Mouse (Mus musculus): Measurements from ENCODE around the gene Slc1a7. TPM values are rescaled to one million over a fixed set of nuclear protein-coding genes. Genes with fewer than 3 reads are reported as not detected.

The Slc1a7 gene
- polyA plus RNA-seq, 1 experiment = not detected

DNA sequence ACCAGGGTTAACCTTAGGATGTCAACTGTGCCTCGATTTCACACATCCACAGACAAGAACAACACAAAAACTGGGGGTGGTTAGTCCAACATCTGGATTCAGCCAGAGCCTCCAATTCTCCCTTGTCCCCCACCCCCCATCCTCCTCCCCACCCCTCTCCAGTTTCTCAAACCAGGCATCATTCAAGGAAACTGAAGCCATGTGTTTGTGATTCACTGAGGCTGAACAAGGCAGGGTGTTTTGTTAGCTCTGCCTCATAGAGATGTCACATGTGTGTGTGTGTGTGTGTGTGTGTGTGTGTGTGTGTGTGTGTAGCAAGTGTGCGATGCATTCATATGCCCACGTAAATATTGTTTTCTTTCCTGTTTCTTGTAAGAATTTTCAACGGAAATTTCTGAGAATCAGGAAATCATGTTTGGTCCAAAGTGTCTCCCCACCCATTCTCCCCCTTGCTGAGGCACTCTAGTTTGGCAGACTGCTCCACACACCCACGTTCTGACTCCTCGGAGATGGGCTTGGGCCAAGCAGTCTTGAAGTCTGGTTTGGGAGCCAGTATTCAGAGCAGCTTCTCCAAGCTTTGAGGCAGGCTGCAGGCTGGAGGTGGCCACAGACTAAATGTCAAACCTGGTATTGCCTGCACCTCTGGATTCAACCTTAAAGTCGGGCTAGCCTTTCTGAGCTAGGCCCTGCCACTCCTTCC is 16.3 kb downstream of the Slc1a7 start:
- H3K27ac ChIP-seq (replicated peaks; ENCODE audit: low read depth, low read length) = no peak overlapping the region

DNA sequence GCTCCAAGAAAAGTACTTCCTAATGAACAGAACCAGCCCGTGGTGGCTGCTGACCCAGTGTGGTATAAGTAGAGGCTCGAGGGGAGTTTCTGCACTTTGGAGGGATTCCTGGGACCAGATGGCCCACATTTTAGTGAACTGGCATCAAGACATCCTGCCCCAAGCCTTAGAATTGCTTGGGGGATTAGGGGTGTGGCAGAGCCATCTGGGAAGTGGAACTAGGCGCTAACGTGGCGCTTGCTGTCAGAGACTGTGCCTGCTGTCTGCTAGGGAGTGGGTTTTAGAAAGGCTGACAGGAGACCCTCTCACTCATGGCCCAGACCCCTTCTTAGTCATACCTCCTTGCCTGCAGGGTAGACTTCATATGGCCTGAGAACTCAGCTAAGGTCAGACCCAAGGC is 17.7 kb downstream of the Slc1a7 start:
- H3K4me1 ChIP-seq (ENCODE audit: control insufficient read depth, insufficient read depth, insufficient read length, low read length) = no peaks in the 10 kb centered on the region
- H3K27ac ChIP-seq (replicated peaks; ENCODE audit: low read depth, low read length) = no peak overlapping the region
- no peak overlapping the region for H3K4me3 ChIP-seq (ENCODE audit: insufficient read depth, low read depth, low read length)

More for the DNA sequence above, 16.3 kb downstream of the Slc1a7 start:
- Histone ChIP-seq H3K4me1 (ENCODE audit: control insufficient read depth, insufficient read depth, insufficient read length, low read length) (no peaks in the 10 kb centered on the region), H3K4me3 (ENCODE audit: insufficient read depth, low read depth, low read length) (no peak overlapping the region)

DNA sequence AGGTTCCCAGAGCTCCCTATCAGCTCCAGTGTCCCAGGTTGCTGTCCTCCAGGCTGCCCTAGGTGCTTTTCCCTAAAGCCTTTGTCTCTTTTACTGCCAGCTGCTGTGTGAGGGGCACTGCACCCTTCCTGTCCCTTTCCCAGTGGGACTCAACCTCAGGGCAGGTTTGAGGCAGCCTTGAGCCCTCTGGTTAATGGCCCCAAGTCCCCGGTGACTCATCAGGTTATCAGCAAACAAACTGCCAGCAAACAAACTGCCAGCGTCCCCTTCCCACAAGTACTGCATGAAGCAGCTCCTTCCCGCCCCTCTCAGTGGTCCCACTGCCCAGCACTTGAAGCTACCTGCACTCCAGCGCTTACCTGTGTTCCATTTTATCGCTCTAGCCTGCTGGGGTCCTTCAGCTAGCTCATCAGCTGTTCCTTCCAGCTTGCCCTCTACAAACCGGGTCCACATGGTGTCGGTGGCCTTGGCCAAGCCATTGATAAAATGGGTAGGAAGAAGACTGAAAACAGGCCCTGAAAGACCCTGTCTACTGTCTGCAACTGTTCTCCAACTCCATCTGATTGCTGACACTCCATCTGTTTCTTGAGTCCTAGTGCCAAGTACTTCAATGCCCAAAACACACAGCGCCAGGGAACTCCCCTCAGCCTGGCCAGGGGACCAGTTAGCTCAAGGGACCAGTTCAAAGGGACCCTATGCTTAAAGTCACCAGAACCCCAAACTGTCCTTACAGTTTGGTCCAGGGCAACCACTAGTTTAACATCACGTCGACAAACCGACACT is 18.4 kb downstream of the Slc1a7 start:
- H3K4me3 ChIP-seq (ENCODE audit: insufficient read depth, low read depth, low read length) = no peak overlapping the region
- no peak overlapping the region for H3K27ac ChIP-seq (replicated peaks; ENCODE audit: low read depth, low read length)
- no peaks in the 10 kb centered on the region for H3K4me1 ChIP-seq (ENCODE audit: control insufficient read depth, insufficient read depth, insufficient read length, low read length)

DNA sequence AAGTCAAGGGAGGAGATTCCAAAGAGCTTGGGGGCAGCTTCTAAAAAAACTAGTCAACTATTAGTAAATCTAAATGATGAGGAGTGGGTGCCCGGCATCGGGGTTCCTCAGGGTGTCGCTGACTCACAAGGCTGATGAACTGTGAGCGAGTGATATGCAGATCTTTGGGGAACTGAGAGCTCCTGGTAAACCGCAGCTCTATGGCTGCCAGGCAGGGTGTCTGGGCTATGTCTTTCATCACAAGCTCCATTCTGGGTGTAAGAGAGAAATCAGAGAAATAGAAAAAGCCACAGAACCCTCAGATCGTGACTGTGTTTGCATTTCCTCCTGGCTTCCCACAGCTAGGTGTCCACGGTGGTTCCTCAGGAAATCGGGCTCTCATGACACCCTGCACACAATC is 20.8 kb downstream of the Slc1a7 start:
- H3K4me3 ChIP-seq (ENCODE audit: insufficient read depth, low read depth, low read length) = no peak overlapping the region
- no peaks in the 10 kb centered on the region for H3K4me1 ChIP-seq (ENCODE audit: control insufficient read depth, insufficient read depth, insufficient read length, low read length)
- no peak overlapping the region for H3K27ac ChIP-seq (replicated peaks; ENCODE audit: low read depth, low read length)

DNA sequence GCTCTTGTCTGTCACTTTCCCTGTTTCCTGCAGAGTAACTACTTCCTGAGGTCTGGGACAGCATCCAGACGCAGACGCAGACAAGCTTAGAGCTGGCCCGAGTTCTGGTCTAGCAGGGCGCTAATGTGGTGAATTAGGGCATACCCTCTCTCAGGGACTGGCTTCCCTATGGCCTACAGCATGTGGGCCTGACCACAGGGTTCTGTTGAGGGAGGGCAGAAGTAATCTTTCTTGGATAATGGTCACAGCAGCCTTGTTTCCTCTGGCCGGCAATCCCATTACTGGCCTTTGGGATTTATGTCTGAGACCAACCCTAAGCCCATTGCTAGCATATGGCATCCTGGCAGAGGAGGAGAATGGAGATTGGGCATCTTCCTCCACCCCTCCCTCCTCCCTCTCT is 22.7 kb downstream of the Slc1a7 start:
- no peak overlapping the region for H3K4me3 ChIP-seq (ENCODE audit: insufficient read depth, low read depth, low read length)
- no peak overlapping the region for H3K27ac ChIP-seq (replicated peaks; ENCODE audit: low read depth, low read length)
- no peaks in the 10 kb centered on the region; the same call in 1 of the 2 replicates for H3K4me1 ChIP-seq (ENCODE audit: control insufficient read depth, insufficient read depth, insufficient read length, low read length)

DNA sequence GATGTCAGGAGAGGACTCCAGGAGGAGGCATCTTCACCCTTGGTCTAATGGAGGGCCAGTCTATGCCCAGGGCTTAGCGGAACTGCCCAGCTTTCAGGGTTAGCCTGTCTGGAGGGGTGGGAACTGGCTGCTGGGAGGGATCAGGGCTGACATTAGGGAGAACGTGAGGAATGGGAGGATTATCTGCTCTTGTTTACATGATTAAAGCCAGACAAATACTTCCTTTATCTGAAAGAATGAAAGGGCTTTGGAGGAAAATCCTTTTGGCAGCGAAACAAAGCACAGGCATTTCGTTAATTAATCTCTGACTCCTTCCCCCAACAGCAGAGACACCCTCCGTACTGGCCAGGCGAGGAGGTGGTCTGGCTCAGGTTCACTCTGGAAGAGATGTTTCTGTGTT is 23.7 kb downstream of the Slc1a7 start:
- no peaks in the 10 kb centered on the region; the same call in 1 of the 2 replicates for H3K4me1 ChIP-seq (ENCODE audit: control insufficient read depth, insufficient read depth, insufficient read length, low read length)
- H3K27ac ChIP-seq (replicated peaks; ENCODE audit: low read depth, low read length) = no peak overlapping the region
- no peak overlapping the region for H3K4me3 ChIP-seq (ENCODE audit: insufficient read depth, low read depth, low read length)

DNA sequence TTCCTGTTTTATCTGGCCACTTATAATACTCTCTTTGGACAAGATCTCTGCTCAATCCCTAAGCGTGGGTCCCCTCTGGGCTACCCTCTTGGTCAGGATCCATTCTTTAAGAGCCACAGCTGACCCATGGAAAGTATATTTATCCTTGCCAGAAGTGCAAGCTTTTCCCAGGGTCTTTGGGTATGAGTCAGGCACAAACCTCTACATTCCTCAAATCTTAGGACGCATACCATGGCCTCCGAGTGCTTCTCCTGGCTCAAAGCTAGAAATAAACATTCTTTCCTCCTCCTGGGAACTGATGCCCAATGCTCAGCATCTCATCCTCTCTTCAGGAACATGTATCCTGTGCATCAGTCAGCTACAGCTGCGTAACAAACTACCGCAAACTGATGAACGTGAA is 26.9 kb downstream of the Slc1a7 start:
- H3K4me3 ChIP-seq (ENCODE audit: insufficient read depth, low read depth, low read length) = no peak overlapping the region
- H3K27ac ChIP-seq (replicated peaks; ENCODE audit: low read depth, low read length) = no peak overlapping the region
- H3K4me1 ChIP-seq (ENCODE audit: control insufficient read depth, insufficient read depth, insufficient read length, low read length) = peaks cover 12% of the 10 kb centered on the region

DNA sequence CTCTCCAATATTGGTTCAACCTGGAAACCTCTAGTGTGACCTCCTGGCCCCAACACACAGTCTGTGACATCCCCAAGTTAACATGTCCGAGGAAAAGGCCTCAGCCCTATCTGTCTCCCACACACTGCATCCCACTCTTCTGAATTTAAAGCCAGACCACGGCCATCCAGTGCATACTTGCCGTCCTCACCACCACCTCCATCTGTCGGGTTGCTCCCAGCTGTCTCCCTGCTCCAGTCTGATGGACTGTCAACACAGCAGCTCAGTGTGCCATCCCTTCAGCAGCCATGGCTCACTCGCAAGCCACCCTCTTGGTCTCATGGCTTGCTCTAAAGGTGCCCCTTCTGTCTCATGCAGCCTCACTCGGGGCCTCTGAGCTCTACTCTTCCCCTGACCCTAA is 27.6 kb downstream of the Slc1a7 start:
- Histone ChIP-seq H3K27ac (replicated peaks; ENCODE audit: low read depth, low read length) (no peak overlapping the region; the same call in 1 of the 2 replicates), H3K4me1 (ENCODE audit: control insufficient read depth, insufficient read depth, insufficient read length, low read length) (peaks cover 12% of the 10 kb centered on the region), H3K4me3 (ENCODE audit: insufficient read depth, low read depth, low read length) (no peak overlapping the region)

DNA sequence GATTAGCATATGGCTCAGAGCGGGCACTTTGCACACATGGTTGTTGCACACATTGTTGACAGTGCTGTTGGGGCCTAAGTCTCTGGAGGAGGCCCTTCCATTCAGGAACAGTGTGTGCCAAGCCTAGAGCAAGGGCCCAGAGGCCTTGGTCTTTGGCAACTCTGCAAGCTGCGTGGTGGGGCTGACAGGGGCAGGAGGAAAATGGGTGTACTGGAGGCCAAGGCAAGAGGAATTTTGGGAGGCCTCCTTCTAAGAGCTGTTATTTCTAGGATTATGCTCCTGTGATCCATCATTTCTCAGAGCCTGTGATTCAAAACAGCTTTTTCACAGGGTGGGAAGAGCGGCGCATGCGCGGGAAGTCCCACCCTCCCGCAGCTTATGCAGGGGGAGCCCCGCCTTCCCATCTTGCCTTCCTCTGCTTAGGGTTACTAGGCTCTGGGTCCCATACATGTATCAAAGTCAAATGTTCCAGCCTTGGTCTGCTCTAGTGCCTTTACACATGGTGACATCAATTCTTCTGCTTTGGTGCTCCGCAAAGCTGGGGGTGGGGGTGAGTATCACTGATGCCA is 28.4 kb downstream of the Slc1a7 start:
- Histone ChIP-seq H3K4me1 (ENCODE audit: control insufficient read depth, insufficient read depth, insufficient read length, low read length) (peaks cover 12% of the 10 kb centered on the region), H3K4me3 (ENCODE audit: insufficient read depth, low read depth, low read length) (no peak overlapping the region), H3K27ac (replicated peaks; ENCODE audit: low read depth, low read length) (no peak overlapping the region)

DNA sequence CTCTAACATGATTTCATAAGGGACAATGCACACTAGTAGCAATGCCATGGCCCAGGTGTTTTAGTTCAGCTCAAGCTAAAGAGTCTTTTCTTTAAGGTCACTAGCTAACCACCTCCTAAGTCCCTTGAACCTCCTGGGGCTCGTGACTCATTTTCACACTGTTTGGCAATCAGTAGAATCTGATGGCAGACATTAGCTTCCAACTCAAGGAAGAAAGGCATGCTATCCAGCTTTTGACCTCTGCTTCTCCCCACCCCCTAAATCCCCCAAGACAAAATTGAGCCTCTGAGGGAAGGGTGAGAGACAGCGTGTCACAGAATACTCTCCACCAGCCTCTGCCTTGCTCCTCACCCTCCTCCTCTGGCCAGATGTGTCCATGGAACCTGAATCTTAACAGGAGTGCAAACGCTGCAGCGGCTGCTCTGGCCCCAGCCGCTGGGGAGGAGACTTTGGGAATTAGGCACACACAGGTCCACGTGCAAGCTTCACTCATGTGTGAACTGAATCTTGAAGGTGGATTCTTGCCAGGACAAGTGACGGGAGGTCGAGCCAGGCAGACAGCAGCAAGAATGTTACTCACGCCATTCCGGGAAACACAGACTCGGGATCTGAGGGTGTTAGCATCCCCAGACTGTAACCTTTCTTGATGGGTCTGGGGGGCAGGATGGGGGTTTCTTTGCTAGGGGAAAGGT is 30.7 kb downstream of the Slc1a7 start:
- peaks cover 12% of the 10 kb centered on the region for H3K4me1 ChIP-seq (ENCODE audit: control insufficient read depth, insufficient read depth, insufficient read length, low read length)
- H3K27ac ChIP-seq (replicated peaks; ENCODE audit: low read depth, low read length) = peak overlapping the region; percentile 91
- H3K4me3 ChIP-seq (ENCODE audit: insufficient read depth, low read depth, low read length) = no peak overlapping the region

DNA sequence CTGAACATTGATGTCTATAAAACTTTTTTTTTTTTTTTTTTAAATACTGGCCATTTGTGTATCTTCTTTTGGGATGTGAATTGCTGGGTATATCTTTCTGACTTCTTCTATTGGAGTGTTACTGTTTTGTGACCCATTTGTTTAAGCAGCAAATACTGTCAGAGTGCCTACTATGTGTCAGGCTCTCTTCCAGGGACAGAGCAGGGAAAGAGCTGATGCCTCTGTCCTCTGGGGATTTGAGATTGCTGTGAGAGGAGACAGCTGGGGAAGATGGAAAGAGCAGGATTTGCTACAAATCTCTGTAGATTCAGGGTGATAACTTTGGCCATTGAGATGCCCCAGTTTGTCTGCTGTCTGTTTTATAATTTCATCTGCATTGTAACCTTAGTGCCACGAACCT is 31.2 kb downstream of the Slc1a7 start:
- H3K27ac ChIP-seq (replicated peaks; ENCODE audit: low read depth, low read length) = peak overlapping the region; percentile 69
- H3K4me3 ChIP-seq (ENCODE audit: insufficient read depth, low read depth, low read length) = no peak overlapping the region
- peaks cover 12% of the 10 kb centered on the region for H3K4me1 ChIP-seq (ENCODE audit: control insufficient read depth, insufficient read depth, insufficient read length, low read length)

DNA sequence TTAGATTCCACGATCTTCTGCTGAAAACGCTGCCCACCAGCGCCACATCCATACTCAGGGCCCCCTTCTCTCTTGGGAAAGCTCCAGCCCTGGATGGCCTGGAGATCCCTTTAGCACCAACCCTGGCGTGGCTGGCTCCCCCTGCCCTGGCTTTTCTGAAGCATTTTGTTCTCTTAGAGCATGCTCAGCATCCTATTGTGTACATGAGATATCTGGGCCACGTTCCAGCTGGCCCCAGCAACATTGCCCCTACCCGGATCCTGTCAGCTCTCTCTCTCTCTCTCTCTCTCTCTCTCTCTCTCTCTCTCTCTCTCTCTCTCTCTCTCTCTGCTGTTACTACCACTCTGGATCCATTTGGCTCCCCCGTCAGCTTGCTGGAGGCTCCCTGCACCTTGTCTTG is 37.2 kb downstream of the Slc1a7 start:
- no peak overlapping the region for H3K4me3 ChIP-seq (ENCODE audit: insufficient read depth, low read depth, low read length)
- no peak overlapping the region for H3K27ac ChIP-seq (replicated peaks; ENCODE audit: low read depth, low read length)

DNA sequence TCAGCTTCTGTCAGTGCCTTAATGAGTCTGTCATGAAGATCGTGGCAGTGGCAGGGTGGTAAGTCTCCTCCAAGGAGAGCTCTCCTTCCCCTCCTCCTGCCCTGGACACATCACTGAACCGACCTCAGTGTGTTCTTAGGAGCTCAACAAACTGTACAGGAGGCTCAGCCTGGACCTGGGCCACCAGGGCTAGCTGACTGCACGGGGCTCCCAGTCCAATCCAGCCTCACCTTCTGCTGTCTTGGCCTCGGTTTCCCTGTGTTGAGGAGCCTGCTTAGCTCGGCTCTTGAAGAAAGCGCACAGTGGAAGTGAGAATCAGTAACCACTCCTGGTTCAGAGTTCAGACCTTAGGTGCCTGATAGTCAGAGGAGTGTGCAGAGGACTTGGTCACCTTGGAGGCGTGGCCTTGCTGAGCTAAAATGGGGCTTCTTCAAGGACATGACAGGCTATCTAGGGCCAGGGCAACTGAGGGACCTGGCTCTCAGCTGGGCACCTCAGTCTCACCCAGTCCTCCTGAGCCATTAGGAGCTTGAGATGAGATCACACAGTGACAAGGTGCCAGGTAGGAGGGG is 39.5 kb downstream of the Slc1a7 start:
- H3K27ac ChIP-seq (replicated peaks; ENCODE audit: low read depth, low read length) = no peak overlapping the region
- no peaks in the 10 kb centered on the region for H3K4me1 ChIP-seq (ENCODE audit: control insufficient read depth, insufficient read depth, insufficient read length, low read length)
- H3K4me3 ChIP-seq (ENCODE audit: insufficient read depth, low read depth, low read length) = no peak overlapping the region

More for the DNA sequence above, 37.2 kb downstream of the Slc1a7 start:
- no peaks in the 10 kb centered on the region for H3K4me1 ChIP-seq (ENCODE audit: control insufficient read depth, insufficient read depth, insufficient read length, low read length)

DNA sequence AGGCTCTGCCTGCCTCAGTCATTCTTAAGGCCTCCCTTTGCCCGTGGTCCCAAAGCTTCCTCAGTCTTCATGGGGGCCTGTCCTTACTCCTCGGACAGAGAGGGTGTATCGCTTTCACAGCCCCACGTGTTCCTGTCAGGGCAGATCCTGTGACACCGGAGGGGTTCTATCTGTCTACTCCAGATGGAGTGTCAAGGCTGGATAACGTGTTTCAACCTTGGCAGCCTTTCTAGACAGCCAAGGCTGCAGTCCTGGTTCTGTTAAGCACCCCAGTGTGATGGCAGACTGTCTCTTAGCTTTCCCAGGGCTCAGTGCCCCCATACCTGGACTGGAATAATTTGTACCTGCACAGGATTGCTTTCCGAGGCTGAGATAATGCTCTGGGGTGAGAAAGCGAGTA is 40.4 kb downstream of the Slc1a7 start:
- Histone ChIP-seq H3K4me1 (ENCODE audit: control insufficient read depth, insufficient read depth, insufficient read length, low read length) (no peaks in the 10 kb centered on the region), H3K4me3 (ENCODE audit: insufficient read depth, low read depth, low read length) (no peak overlapping the region), H3K27ac (replicated peaks; ENCODE audit: low read depth, low read length) (no peak overlapping the region)

DNA sequence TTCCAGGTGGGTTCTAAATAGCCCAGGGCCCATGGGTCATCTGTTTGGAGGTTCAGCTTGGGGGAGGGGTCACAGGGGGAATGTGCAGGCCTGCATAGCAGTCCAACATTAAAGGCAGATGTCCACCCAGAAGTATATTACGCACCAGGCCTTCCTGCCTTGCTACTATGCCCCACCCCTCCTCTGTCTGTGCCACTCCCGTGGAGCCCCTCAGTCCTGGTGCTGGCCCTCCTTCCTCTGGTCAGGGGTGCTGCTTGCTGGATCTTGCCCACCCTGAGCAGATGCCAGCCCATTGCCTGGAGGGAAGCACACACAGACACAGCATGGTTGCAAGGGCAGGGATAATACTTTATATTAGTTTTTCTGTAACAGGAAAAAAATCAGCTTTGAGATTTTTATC is 46.3 kb downstream of the Slc1a7 start:
- H3K4me1 ChIP-seq (ENCODE audit: control insufficient read depth, insufficient read depth, insufficient read length, low read length) = peaks cover 6% of the 10 kb centered on the region
- H3K27ac ChIP-seq (replicated peaks; ENCODE audit: low read depth, low read length) = peak overlapping the region; percentile 85
- H3K4me3 ChIP-seq (ENCODE audit: insufficient read depth, low read depth, low read length) = no peak overlapping the region
